Mouse (Mus musculus) hindbrain, postnatal 0 days (tissue): ENCODE measurements around the gene Klf7. TPM values are rescaled to one million over a fixed set of nuclear protein-coding genes. Genes with fewer than 3 reads are reported as not detected.

Experiments used
- ATAC-seq: fragments of 200-750 bp; cut with Nextera tagmentation; 2 replicates; pipeline ENCODE4 v1.8.0; 2017; ENCODE audit warnings: mild to moderate bottlenecking, moderate TSS enrichment, moderate library complexity
- DNase-seq: peaks from one replicate; pipeline ENCODE4 v3.0.0-alpha.2; 2015; ENCODE audit warnings: low spot score
- H3K27ac ChIP-seq: fragments of 300-500 bp; sonication (generic); 2 replicates; pipeline ENCODE4 v1.5.1; 2014; ENCODE audit warnings: mild to moderate bottlenecking
- H3K27me3 ChIP-seq: fragments of 300-500 bp; sonication (generic); 2 replicates; pipeline ENCODE4 v1.6.1; 2014; ENCODE audit warnings: low read length, mixed read lengths; ENCODE audit not compliant: insufficient read depth
- H3K36me3 ChIP-seq: fragments of 300-500 bp; sonication (generic); 2 replicates; pipeline ENCODE4 v1.6.1; 2014; ENCODE audit warnings: low read length, mixed read lengths; ENCODE audit not compliant: insufficient read depth
- H3K4me1 ChIP-seq: fragments of 300-500 bp; sonication (generic); 2 replicates; pipeline ENCODE4 v1.6.1; 2014; ENCODE audit warnings: antibody characterized with exemption, low read length, mixed read lengths; ENCODE audit not compliant: insufficient read depth
- H3K4me2 ChIP-seq: fragments of 300-500 bp; sonication (generic); 2 replicates; pipeline ENCODE4 v1.6.1; 2014; ENCODE audit warnings: low read depth, mild to moderate bottlenecking, low read length, moderate library complexity, mixed read lengths
- H3K4me3 ChIP-seq: fragments of 300-500 bp; sonication (generic); 2 replicates; pipeline ENCODE4 v1.5.1; 2014; ENCODE audit warnings: low read length
- H3K9ac ChIP-seq: fragments of 300-500 bp; sonication (generic); replicated peaks from 2 replicates; pipeline ENCODE4 v1.6.1; 2014; ENCODE audit warnings: mild to moderate bottlenecking, low read length, moderate library complexity, mixed read lengths
- H3K9me3 ChIP-seq: fragments of 300-500 bp; sonication (generic); 2 replicates; pipeline ENCODE4 v1.6.1; 2016; ENCODE audit warnings: low read length, mixed read lengths
- CTCF ChIP-seq: IDR thresholded peaks from 2 replicates; pipeline ENCODE4 v1.5.1; 2016; ENCODE audit warnings: antibody characterized with exemption, control low read depth, low read depth
- WGBS: fragments of 180-500 bp; shearing (Covaris S2); extraction: QIAGEN DNeasy Blood & Tissue Kit; methylation state at CpG from one replicate; pipeline ENCODE4 v1.1.7; 2014; 5-methylcytosine and 5-hydroxymethylcytosine counted together
- polyA plus RNA-seq: library from polyadenylated mRNA; unstranded; fragments of >200 nt; fragmentation: Nextera tagmentation; extraction: Ambion mirVana; gene quantifications from 2 replicates; pipeline ENCODE4 v1.2.1, GENCODE M21; 2015
- total RNA-seq: library from RNA; depleted of rRNA; stranded (reverse); fragments of >200 nt; gene quantifications from 2 replicates; pipeline ENCODE4 v1.2.3, GENCODE M21; 2014; rRNA removed

Gene Klf7
- total RNA-seq (47.3 and 48.0 TPM in 2 replicates), polyA plus RNA-seq (115 and 120 TPM in 2 replicates)

GRCm38 (mm10) chr1:64121559-64122465, at the start of gene Klf7:
Klf7 (minus strand) TSS chr1:64122282.
- peak; percentile 61 for TF ChIP-seq CTCF
- Histone ChIP-seq H3K9me3 (no peaks in the 10 kb centered on the region), H3K4me1 (peaks cover 15% of the 10 kb centered on the region), H3K36me3 (no peaks in the 10 kb centered on the region), H3K27me3 (no peaks in the 10 kb centered on the region), H3K27ac (peak within 1 kb of the TSS; percentile 100), H3K9ac (peak within 1 kb of the TSS; percentile 100), H3K4me2 (peak within 1 kb of the TSS; percentile 83), H3K4me3 (peak within 1 kb of the TSS; percentile 87)
- under 1% methylated on average over 81 of the region's 82 CpGs for WGBS
- DNase-seq, result peak; percentile 99
- ATAC-seq, result peak; percentile 98

GRCm38 (mm10) chr1:64164526-64165062, 42.5 kb upstream of the Klf7 start:
- DNase-seq (peak; percentile 43), ATAC-seq (no peak)
- Histone ChIP-seq H3K9me3 (no peaks in the 10 kb centered on the region), H3K27me3 (no peaks in the 10 kb centered on the region), H3K4me2 (no peak overlapping the region), H3K4me3 (no peak overlapping the region), H3K9ac (no peak overlapping the region), H3K36me3 (no peaks in the 10 kb centered on the region), H3K4me1 (no peaks in the 10 kb centered on the region), H3K27ac (no peak overlapping the region)
- TF ChIP-seq CTCF, result no peak
- WGBS, result 58% methylated on average over 5 of the region's 5 CpGs

- no peak overlapping the region for H3K27ac ChIP-seq
- H3K36me3 ChIP-seq, result no peaks in the 10 kb centered on the region
- no peak for TF ChIP-seq CTCF
- H3K4me3 ChIP-seq, result no peak overlapping the region
- no peak overlapping the region for H3K9ac ChIP-seq
- no peaks in the 10 kb centered on the region for H3K9me3 ChIP-seq
- H3K4me2 ChIP-seq, result no peak overlapping the region
- 62% methylated on average over 3 of the region's 3 CpGs for WGBS
- no peaks in the 10 kb centered on the region for H3K4me1 ChIP-seq
- no peaks in the 10 kb centered on the region for H3K27me3 ChIP-seq
- ATAC-seq (no peak), DNase-seq (no peak)
Measured at GRCm38 (mm10) chr1:64158766-64159165, 36.7 kb upstream of the Klf7 start.

- DNase-seq, result peak; percentile 59
- no peak overlapping the region for H3K27ac ChIP-seq
- H3K4me1 ChIP-seq, result no peaks in the 10 kb centered on the region
- H3K4me2 ChIP-seq, result no peak overlapping the region
- TF ChIP-seq CTCF, result no peak
- H3K4me3 ChIP-seq, result no peak overlapping the region
- no peaks in the 10 kb centered on the region for H3K36me3 ChIP-seq
- whole genome bisulfite sequencing, result 40% methylated on average over 3 of the region's 3 CpGs
- no peaks in the 10 kb centered on the region for H3K9me3 ChIP-seq
- no peak for ATAC-seq
- H3K27me3 ChIP-seq, result no peaks in the 10 kb centered on the region
- H3K9ac ChIP-seq, result no peak overlapping the region
Measured at GRCm38 (mm10) chr1:64149185-64149584, 27.1 kb upstream of the Klf7 start.

- Histone ChIP-seq H3K27ac (no peak overlapping the region), H3K27me3 (no peaks in the 10 kb centered on the region), H3K36me3 (no peaks in the 10 kb centered on the region), H3K4me3 (no peak overlapping the region), H3K4me1 (no peaks in the 10 kb centered on the region), H3K9ac (no peak overlapping the region), H3K4me2 (no peak overlapping the region), H3K9me3 (no peaks in the 10 kb centered on the region)
- ATAC-seq, result no peak
- 39% methylated on average over 6 of the region's 6 CpGs for WGBS
- no peak for TF ChIP-seq CTCF
- DNase-seq, result peak; percentile 46
Measured at GRCm38 (mm10) chr1:64142691-64143445, 20.8 kb upstream of the Klf7 start.

GRCm38 (mm10) chr1:64134439-64134838, 12.4 kb upstream of the Klf7 start:
- Histone ChIP-seq H3K4me2 (no peak overlapping the region), H3K4me3 (no peak overlapping the region), H3K27me3 (no peaks in the 10 kb centered on the region), H3K4me1 (no peaks in the 10 kb centered on the region), H3K9me3 (no peaks in the 10 kb centered on the region), H3K9ac (no peak overlapping the region), H3K27ac (no peak overlapping the region), H3K36me3 (no peaks in the 10 kb centered on the region)
- no peak for TF ChIP-seq CTCF
- ATAC-seq (no peak), DNase-seq (no peak)
- WGBS, result 66% methylated on average over 1 of the region's 1 CpGs
